Mouse (Mus musculus) C2C12 (cell line): Measurements from ENCODE around the gene Hcrtr1.

ENCODE experiments used
- CTCF ChIP-seq: IDR thresholded peaks from one replicate; pipeline ENCODE4 v1.5.1; 2011; ENCODE audit not compliant: control insufficient read depth, insufficient read depth, insufficient read length
- MYOG ChIP-seq: IDR thresholded peaks from one replicate; pipeline ENCODE4 v1.6.1; 2011; ENCODE audit not compliant: control insufficient read depth, insufficient read length; ENCODE audit errors: extremely low read depth
- USF1 ChIP-seq: IDR thresholded peaks from one replicate; pipeline ENCODE4 v1.6.1; 2011; ENCODE audit warnings: low read depth, mild to moderate bottlenecking, control low read depth, moderate library complexity

DNA sequence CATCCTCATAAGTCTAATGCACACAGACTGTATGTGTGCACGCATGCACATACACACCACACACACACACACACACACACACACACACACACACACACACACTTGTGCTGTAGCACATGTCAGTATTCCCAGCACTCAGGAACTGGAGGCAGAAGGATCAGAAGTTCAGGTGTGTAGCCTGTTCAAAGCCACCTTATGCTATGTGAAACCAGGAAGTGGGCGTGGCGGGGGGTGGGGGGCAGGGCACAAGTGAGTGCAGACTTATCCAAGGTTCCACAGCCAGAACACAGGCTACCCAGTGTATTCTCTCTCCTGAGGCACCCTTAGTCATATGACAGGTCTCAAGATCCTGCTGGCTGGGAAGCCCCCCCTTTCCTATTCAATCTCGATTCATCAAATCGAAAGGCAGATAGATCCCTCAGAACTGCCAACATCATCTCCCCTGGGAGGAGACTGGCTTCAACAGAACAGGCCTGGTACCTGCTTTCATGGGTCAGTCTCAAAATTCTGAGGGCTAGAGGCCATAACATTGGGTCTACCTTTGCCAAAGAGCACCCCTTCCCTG lies 37.1 kb upstream of the Hcrtr1 start:
- TF ChIP-seq MYOG (no peak), CTCF (no peak), USF1 (no peak)
